Mouse (Mus musculus): ENCODE results near the gene Selplg.
A peak's percentile ranks its signal among the peaks of the same experiment; 100 is the strongest.
"Not testable (repeated sequence)": the region's sequence is repeated elsewhere in the genome, so short reads cannot be mapped to it uniquely, and the experiment has no call there.

Gene Selplg

GRCm38 (mm10) chr5:113824228-113824627, 8.2 kb downstream of the Selplg start:
- ATAC-seq (ENCODE audit: low TSS enrichment): no peak

- ATAC-seq (ENCODE audit: low TSS enrichment): no peak
Measured at GRCm38 (mm10) chr5:113818572-113818971, 13.9 kb downstream of the Selplg start.

GRCm38 (mm10) chr5:113815638-113816152, 16.7 kb downstream of the Selplg start:
- peak; percentile 73; the same call in 1 of the 2 replicates for ATAC-seq (ENCODE audit: low TSS enrichment)

GRCm38 (mm10) chr5:113815041-113815389, 17.4 kb downstream of the Selplg start:
- ATAC-seq (ENCODE audit: low TSS enrichment): no peak

- no peak for ATAC-seq (ENCODE audit: low TSS enrichment)
Measured at GRCm38 (mm10) chr5:113814111-113815040, 18.1 kb downstream of the Selplg start.

- no peak for ATAC-seq (ENCODE audit: low TSS enrichment)
Measured at GRCm38 (mm10) chr5:113813608-113814007, 18.8 kb downstream of the Selplg start.

GRCm38 (mm10) chr5:113812638-113813037, 19.8 kb downstream of the Selplg start:
- ATAC-seq (ENCODE audit: low TSS enrichment): no peak

- ATAC-seq (ENCODE audit: low TSS enrichment): not testable (repeated sequence)
Measured at GRCm38 (mm10) chr5:113811824-113812420, 20.5 kb downstream of the Selplg start.

- no peak for ATAC-seq (ENCODE audit: low TSS enrichment)
Measured at GRCm38 (mm10) chr5:113810111-113810510, 22.3 kb downstream of the Selplg start.

- ATAC-seq (ENCODE audit: low TSS enrichment): no peak
Measured at GRCm38 (mm10) chr5:113808177-113808576, 24.3 kb downstream of the Selplg start.

- ATAC-seq (ENCODE audit: low TSS enrichment): no peak
Measured at GRCm38 (mm10) chr5:113807712-113808111, 24.7 kb downstream of the Selplg start.

GRCm38 (mm10) chr5:113806414-113806813, 26.0 kb downstream of the Selplg start:
- no peak for ATAC-seq (ENCODE audit: low TSS enrichment)

GRCm38 (mm10) chr5:113805301-113805700, 27.1 kb downstream of the Selplg start:
- no peak for ATAC-seq (ENCODE audit: low TSS enrichment)

GRCm38 (mm10) chr5:113804395-113804966, 28.0 kb downstream of the Selplg start:
- ATAC-seq (ENCODE audit: low TSS enrichment): no peak

GRCm38 (mm10) chr5:113800280-113800679, 32.2 kb downstream of the Selplg start, which contains the start of gene Tmem119:
Gene Tmem119, minus strand, starts transcription at chr5:113800516.
- ATAC-seq (ENCODE audit: low TSS enrichment): no peak

- no peak for ATAC-seq (ENCODE audit: low TSS enrichment)
Measured at GRCm38 (mm10) chr5:113799691-113800090, 32.8 kb downstream of the Selplg start.

GRCm38 (mm10) chr5:113798525-113798924, 33.9 kb downstream of the Selplg start:
- ATAC-seq (ENCODE audit: low TSS enrichment): no peak

- ATAC-seq (ENCODE audit: low TSS enrichment): no peak
Measured at GRCm38 (mm10) chr5:113797149-113797882, 35.1 kb downstream of the Selplg start.

GRCm38 (mm10) chr5:113796401-113797148, 35.9 kb downstream of the Selplg start:
- ATAC-seq (ENCODE audit: low TSS enrichment): no peak

- ATAC-seq (ENCODE audit: low TSS enrichment): no peak
Measured at GRCm38 (mm10) chr5:113791197-113792095, 41.0 kb downstream of the Selplg start.

Data from frontal cortex, adult (tissue).